20 mouse cellular contexts compared by ENCODE assay signal in genomic region chr6:146159641-146160040, GRCm38 (mm10).
A peak's percentile ranks its signal among the peaks of the same experiment; 100 is the strongest.
DNase-seq lines count a peak whose midpoint lies in the region; ATAC-seq lines count a peak whose summit lies in the region.
"Had no signal": no experiment of that assay in that cellular context is flagged by ENCODE, and none has a peak within 500 bp of the region (broad histone marks: within the 10 kb centered on the region; RNA-seq: fewer than 3 reads in every experiment).

No protein-coding gene starts in this region.

- peak; percentile 38 for DNase-seq in adrenal gland, postnatal 10 days
- DNase-seq in adrenal gland, adult 8-10 months: no peak
- DNase-seq in embryonic facial prominence, embryonic 14.5 days (ENCODE audit: low spot score): peak; percentile 36
- DNase-seq in embryonic facial prominence, embryonic 10.5 days (ENCODE audit: low spot score): no peak
- peak; percentile 39 for DNase-seq in left cerebral cortex, postnatal 4 days
- no peak for DNase-seq in left cerebral cortex, postnatal 36 days (ENCODE audit: low spot score in 2 of 2)
- DNase-seq: gastrocnemius, postnatal 14 days; kidney, adult 8-10 months; kidney, postnatal 25 days; thymus, postnatal 14 days had no signal

- WGBS in embryonic facial prominence, embryonic 14.5 days: 57% methylated on average over 4 of the region's 4 CpGs
- 79% methylated on average over 4 of the region's 4 CpGs for WGBS in embryonic facial prominence, embryonic 10.5 days

- no peaks in the 10 kb centered on the region for H3K4me1 ChIP-seq in embryonic facial prominence, embryonic 14.5 days (ENCODE audit: control insufficient read depth, insufficient read depth, low read length)
- H3K4me1 ChIP-seq in embryonic facial prominence, embryonic 10.5 days: 0 out of 2 replicates have a peak, but pooled peaks cover 3% of the 10 kb centered on the region
- H3K4me1 ChIP-seq: forebrain, embryonic 12.5 days; liver, embryonic 12.5 days; stomach, embryonic 15.5 days had no signal

- H3K36me3 ChIP-seq in embryonic facial prominence, embryonic 14.5 days (ENCODE audit: control insufficient read depth, insufficient read depth, low read length): no peaks in the 10 kb centered on the region
- H3K36me3 ChIP-seq in embryonic facial prominence, embryonic 10.5 days (replicated peaks): no peaks in the 10 kb centered on the region
- H3K36me3 ChIP-seq: forebrain, embryonic 12.5 days; liver, embryonic 12.5 days; stomach, embryonic 15.5 days had no signal

- no peaks in the 10 kb centered on the region for H3K27me3 ChIP-seq in embryonic facial prominence, embryonic 14.5 days (replicated peaks; ENCODE audit: control insufficient read depth, insufficient read depth, low read length)
- no peaks in the 10 kb centered on the region for H3K27me3 ChIP-seq in embryonic facial prominence, embryonic 10.5 days (replicated peaks; ENCODE audit: low read depth, poor library complexity, severe bottlenecking)
- H3K27me3 ChIP-seq: forebrain, embryonic 12.5 days; liver, embryonic 12.5 days; megakaryocyte, embryonic 14.5 days; stomach, embryonic 15.5 days had no signal

- no peaks in the 10 kb centered on the region for H3K9me3 ChIP-seq in embryonic facial prominence, embryonic 14.5 days (ENCODE audit: control insufficient read depth, low read length)
- no peaks in the 10 kb centered on the region for H3K9me3 ChIP-seq in embryonic facial prominence, embryonic 10.5 days
- H3K9me3 ChIP-seq: forebrain, embryonic 12.5 days; G1E; liver, embryonic 12.5 days; megakaryocyte, embryonic 14.5 days; stomach, embryonic 15.5 days had no signal

- ATAC-seq in embryonic facial prominence, embryonic 14.5 days (ENCODE audit: low read depth): no peak
- ATAC-seq in megakaryocyte progenitor cell, adult 5-6 weeks (replicated peaks; ENCODE audit: poor library complexity): 0 out of 2 replicates have a peak, but pooled peaks have one; percentile 29
- ATAC-seq in megakaryocyte, adult 5-6 weeks (ENCODE audit: poor library complexity, severe bottlenecking): no peak
- ATAC-seq: CD4-positive, CD25-positive, alpha-beta regulatory T cell, adult 4 months; hindbrain, postnatal 0 days; liver, embryonic 12.5 days had no signal

- H3K4me2 ChIP-seq in embryonic facial prominence, embryonic 14.5 days (ENCODE audit: low read depth, low read length): no peak overlapping the region
- H3K4me2 ChIP-seq: forebrain, embryonic 12.5 days; heart, embryonic 11.5 days; liver, embryonic 12.5 days; stomach, embryonic 15.5 days had no signal

- intact Hi-C loops in left cerebral cortex, postnatal 4 days (cut with DNase I): loop anchor here (10.0 kb wide), 1 partner anchor 295 kb away; the partner anchor contains the start of gene Bhlhe41
- intact Hi-C loops in left cerebral cortex, postnatal 36 days (cut with DNase I): loop anchor here (5.0 kb wide), 1 partner anchor 302 kb away; no protein-coding TSS in a partner anchor

- H3K27ac ChIP-seq in embryonic facial prominence, embryonic 14.5 days (replicated peaks; ENCODE audit: low read depth, low read length): no peak overlapping the region
- no peak overlapping the region for H3K27ac ChIP-seq in embryonic facial prominence, embryonic 10.5 days (replicated peaks)
- H3K27ac ChIP-seq: forebrain, embryonic 12.5 days; hindbrain, postnatal 0 days; liver, embryonic 12.5 days; stomach, embryonic 15.5 days had no signal

- H3K4me3 ChIP-seq in embryonic facial prominence, embryonic 14.5 days (ENCODE audit: low read depth, low read length): no peak overlapping the region
- no peak overlapping the region for H3K4me3 ChIP-seq in embryonic facial prominence, embryonic 10.5 days
- H3K4me3 ChIP-seq: forebrain, embryonic 12.5 days; liver, embryonic 12.5 days; megakaryocyte, embryonic 14.5 days; stomach, embryonic 15.5 days had no signal

- no peak overlapping the region for H3K9ac ChIP-seq in embryonic facial prominence, embryonic 14.5 days (ENCODE audit: low read depth, low read length)
- H3K9ac ChIP-seq: forebrain, embryonic 12.5 days; liver, embryonic 12.5 days; stomach, embryonic 15.5 days had no signal

Comparison
In these comparisons a context has a peak if more than half of its experiments do, and no peak if none do; other contexts are left out.
1. DNase-seq: peak in adrenal gland, postnatal 10 days (single experiment), embryonic facial prominence, embryonic 14.5 days (single experiment) and left cerebral cortex, postnatal 4 days (single experiment); none in adrenal gland, adult 8-10 months (single experiment), embryonic facial prominence, embryonic 10.5 days (single experiment) and left cerebral cortex, postnatal 36 days (0 of 2).